Mouse (Mus musculus) layer of hippocampus, adult 9-10 months (tissue): Measurements from ENCODE around the gene Gm5725.
"Not testable (repeated sequence)": the region's sequence is repeated elsewhere in the genome, so short reads cannot be mapped to it uniquely, and the experiment has no call there.

Source experiments
- DNase-seq: peaks from one replicate; pipeline ENCODE4 v3.0.0; 2022; ENCODE audit warnings: low spot score

The Gm5725 gene

GRCm38 (mm10) chr7:21844167-21844566 lies at the start of gene Gm5725:
Gene Gm5725, minus strand, starts transcription at chr7:21844267.
- not testable (repeated sequence) for DNase-seq

- not testable (repeated sequence) for DNase-seq
Observed at GRCm38 (mm10) chr7:21832051-21832450, 12.0 kb downstream of the Gm5725 start, which contains the start of gene Vmn1r135. Gene Vmn1r135, plus strand, starts transcription at chr7:21832351.

- DNase-seq, result not testable (repeated sequence)
Observed at GRCm38 (mm10) chr7:21796628-21797027, 47.4 kb downstream of the Gm5725 start, which contains the start of gene Gm4177. Gene Gm4177, minus strand, starts transcription at chr7:21796728.
